Mouse (Mus musculus) embryonic fibroblast, embryonic 13.5 days (primary cell): ENCODE measurements at regions not wholly inside any gene's neighbourhood (a gene's known extent, or its start where the extent isn't known, plus 50 kb on each side); places are given as distances from the start of the nearest gene placed in this dataset.

Experiments used
- CTCF ChIP-seq: IDR thresholded peaks from 2 replicates; pipeline ENCODE4 v1.5.1; 2011; ENCODE audit warnings: mild to moderate bottlenecking, control low read depth, low read length, moderate library complexity, borderline replicate concordance; ENCODE audit not compliant: insufficient read depth
- POLR2A ChIP-seq: IDR thresholded peaks from 2 replicates; pipeline ENCODE4 v1.6.1; 2011; ENCODE audit warnings: low read depth, mild to moderate bottlenecking, control low read depth, low read length, moderate library complexity

- TF ChIP-seq POLR2A, result no peak
- TF ChIP-seq CTCF, result no peak
Observed at GRCm38 (mm10) chr6:50720346-50720745, 66.1 kb upstream of the Npvf start.
